Mouse (Mus musculus) heart, embryonic 13.5 days (tissue): ENCODE measurements at regions not wholly inside any gene's neighbourhood (a gene's known extent, or its start where the extent isn't known, plus 50 kb on each side); places are given as distances from the start of the nearest gene placed in this dataset.
"Not testable (repeated sequence)": the region's sequence is repeated elsewhere in the genome, so short reads cannot be mapped to it uniquely, and the experiment has no call there.

Experiments used
- ATAC-seq: fragments of 200-750 bp; cut with Nextera tagmentation; 2 replicates; pipeline ENCODE4 v1.8.0; 2017; ENCODE audit warnings: moderate TSS enrichment; ENCODE audit not compliant: insufficient number of reproducible peaks, low FRiP score, low TSS enrichment; ENCODE audit errors: extremely low read depth
- H3K27ac ChIP-seq: fragments of 300-500 bp; sonication (generic); replicated peaks from 2 replicates; pipeline ENCODE4 v1.5.1; 2015; ENCODE audit warnings: moderate library complexity, mild to moderate bottlenecking, inconsistent platforms
- H3K27me3 ChIP-seq: fragments of 300-500 bp; sonication (generic); replicated peaks from 2 replicates; pipeline ENCODE4 v1.6.1; 2015; ENCODE audit warnings: mild to moderate bottlenecking, inconsistent platforms
- H3K36me3 ChIP-seq: fragments of 300-500 bp; sonication (generic); 2 replicates; pipeline ENCODE4 v1.6.1; 2015; ENCODE audit warnings: mild to moderate bottlenecking, inconsistent platforms
- H3K4me1 ChIP-seq: fragments of 300-500 bp; sonication (generic); 2 replicates; pipeline ENCODE4 v1.6.1; 2015; ENCODE audit warnings: inconsistent platforms
- H3K4me2 ChIP-seq: fragments of 300-500 bp; sonication (generic); 2 replicates; pipeline ENCODE4 v1.6.1; 2015; ENCODE audit warnings: inconsistent platforms, mild to moderate bottlenecking, moderate library complexity
- H3K4me3 ChIP-seq: fragments of 300-500 bp; sonication (generic); 2 replicates; pipeline ENCODE4 v1.5.1; 2015; ENCODE audit warnings: moderate library complexity, mild to moderate bottlenecking, inconsistent platforms
- H3K9ac ChIP-seq: fragments of 300-500 bp; sonication (generic); 2 replicates; pipeline ENCODE4 v1.6.1; 2015; ENCODE audit warnings: inconsistent platforms, mild to moderate bottlenecking, moderate library complexity
- H3K9me3 ChIP-seq: fragments of 300-500 bp; sonication (generic); 2 replicates; pipeline ENCODE4 v1.6.1; 2016; ENCODE audit warnings: inconsistent platforms
- WGBS: fragments of 180-500 bp; shearing (Covaris S2); methylation state at CpG from one replicate; pipeline ENCODE4 v1.1.7; 2015; ENCODE audit warnings: mixed read lengths; 5-methylcytosine and 5-hydroxymethylcytosine counted together

- H3K27me3 ChIP-seq, result no peaks in the 10 kb centered on the region
- H3K4me3 ChIP-seq, result no peak overlapping the region
- no peaks in the 10 kb centered on the region for H3K36me3 ChIP-seq
- H3K9ac ChIP-seq, result no peak overlapping the region
- ATAC-seq, result no peak
- H3K27ac ChIP-seq, result no peak overlapping the region
- WGBS, result 58% methylated on average over 1 of the region's 1 CpGs
- H3K4me1 ChIP-seq, result no peaks in the 10 kb centered on the region
- no peak overlapping the region for H3K4me2 ChIP-seq
- H3K9me3 ChIP-seq, result peaks cover 9% of the 10 kb centered on the region
Measured at GRCm38 (mm10) chr6:37790878-37791277, 79.7 kb upstream of the Trim24 start.

- H3K36me3 ChIP-seq, result no peaks in the 10 kb centered on the region
- H3K27ac ChIP-seq, result no peak overlapping the region
- no peak for ATAC-seq
- WGBS, result 67% methylated on average over 4 of the region's 4 CpGs
- no peak overlapping the region for H3K4me2 ChIP-seq
- H3K27me3 ChIP-seq, result no peaks in the 10 kb centered on the region
- H3K9me3 ChIP-seq, result peaks cover 9% of the 10 kb centered on the region
- no peak overlapping the region for H3K9ac ChIP-seq
- no peaks in the 10 kb centered on the region for H3K4me1 ChIP-seq
- H3K4me3 ChIP-seq, result no peak overlapping the region
Measured at GRCm38 (mm10) chr6:37794211-37794610, 76.4 kb upstream of the Trim24 start.

- no peak for ATAC-seq
Measured at GRCm38 (mm10) chr6:37795001-37795400, 75.6 kb upstream of the Trim24 start.

GRCm38 (mm10) chr6:37803231-37803630, 67.4 kb upstream of the Trim24 start:
- 82% methylated on average over 5 of the region's 5 CpGs for WGBS
- no peak overlapping the region for H3K4me2 ChIP-seq

More at GRCm38 (mm10) chr6:37795001-37795400, 75.6 kb upstream of the Trim24 start:
- Histone ChIP-seq H3K9me3 (peaks cover 11% of the 10 kb centered on the region), H3K9ac (no peak overlapping the region), H3K27ac (no peak overlapping the region), H3K4me3 (no peak overlapping the region), H3K4me2 (no peak overlapping the region), H3K4me1 (no peaks in the 10 kb centered on the region), H3K27me3 (no peaks in the 10 kb centered on the region), H3K36me3 (no peaks in the 10 kb centered on the region)

GRCm38 (mm10) chr6:37805896-37806295, 64.7 kb upstream of the Trim24 start:
- whole genome bisulfite sequencing, result 92% methylated on average over 24 of the region's 24 CpGs

More at GRCm38 (mm10) chr6:37803231-37803630, 67.4 kb upstream of the Trim24 start:
- no peaks in the 10 kb centered on the region for H3K4me1 ChIP-seq
- no peak for ATAC-seq
- no peak overlapping the region for H3K9ac ChIP-seq
- H3K27me3 ChIP-seq, result no peaks in the 10 kb centered on the region
- no peak overlapping the region for H3K27ac ChIP-seq
- peaks cover 13% of the 10 kb centered on the region for H3K9me3 ChIP-seq
- no peak overlapping the region for H3K4me3 ChIP-seq
- H3K36me3 ChIP-seq, result no peaks in the 10 kb centered on the region

GRCm38 (mm10) chr6:37806529-37807191, 64.0 kb upstream of the Trim24 start:
- not testable (repeated sequence) for H3K27ac ChIP-seq

More at GRCm38 (mm10) chr6:37805896-37806295, 64.7 kb upstream of the Trim24 start:
- H3K4me1 ChIP-seq, ATAC-seq, H3K9ac ChIP-seq, H3K27me3 ChIP-seq, H3K4me3 ChIP-seq, H3K9me3 ChIP-seq, H3K36me3 ChIP-seq, H3K27ac ChIP-seq, H3K4me2 ChIP-seq: not testable (repeated sequence)

GRCm38 (mm10) chr6:37815218-37815617, 55.4 kb upstream of the Trim24 start:
- ATAC-seq, result not testable (repeated sequence)

More at GRCm38 (mm10) chr6:37806529-37807191, 64.0 kb upstream of the Trim24 start:
- H3K4me2 ChIP-seq, H3K9ac ChIP-seq, H3K27me3 ChIP-seq, H3K9me3 ChIP-seq, ATAC-seq, H3K4me3 ChIP-seq, H3K4me1 ChIP-seq, H3K36me3 ChIP-seq: not testable (repeated sequence)
- WGBS, result 81% methylated on average over 1 of the region's 10 CpGs

More at GRCm38 (mm10) chr6:37815218-37815617, 55.4 kb upstream of the Trim24 start:
- WGBS, result 63% methylated on average over 2 of the region's 2 CpGs
- not testable (repeated sequence) for H3K4me2 ChIP-seq, H3K27ac ChIP-seq, H3K9me3 ChIP-seq, H3K27me3 ChIP-seq, H3K4me1 ChIP-seq, H3K9ac ChIP-seq, H3K36me3 ChIP-seq, H3K4me3 ChIP-seq
